Comparison of ENCODE assay signal across 8 mouse cellular contexts in the genomic region with DNA sequence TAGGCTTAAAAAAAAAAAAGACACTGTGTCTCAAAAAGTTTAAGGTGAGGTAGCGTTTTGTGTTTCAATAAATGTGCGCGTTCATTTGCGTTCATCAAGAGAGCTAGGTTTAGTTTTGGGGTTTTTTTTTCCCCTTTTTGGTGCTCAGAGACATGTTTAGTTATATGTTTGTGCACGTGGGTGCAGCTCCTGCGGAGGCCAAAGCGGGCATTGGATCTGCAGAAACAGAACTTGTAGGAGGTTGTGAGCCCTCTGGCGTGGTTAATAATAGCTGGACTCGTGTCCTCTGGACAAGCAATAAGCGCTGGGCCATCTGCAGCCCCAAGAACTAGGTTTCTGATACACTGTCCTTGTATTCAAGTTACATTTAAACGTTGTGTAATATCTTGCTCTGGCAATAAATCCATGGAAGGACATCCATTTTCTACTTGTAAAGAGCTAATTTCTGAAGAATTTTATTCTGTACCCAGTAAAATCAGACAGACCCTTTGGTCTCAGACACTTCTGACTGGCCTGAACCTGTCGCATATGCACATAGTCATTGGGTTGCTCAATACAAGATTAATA. TPM values are rescaled to one million over a fixed set of nuclear protein-coding genes. Genes with fewer than 3 reads are reported as not detected.
DNase-seq lines count a peak whose midpoint lies in the region; ATAC-seq and TF ChIP-seq lines count a peak whose summit lies in the region.

No protein-coding gene starts in this region.

- H3K4me1 ChIP-seq in kidney, embryonic 14.5 days (ENCODE audit: control insufficient read depth, insufficient read depth, low read length): peaks cover 16% of the 10 kb centered on the region
- peaks cover 1% of the 10 kb centered on the region; the same call in 1 of the 2 replicates for H3K4me1 ChIP-seq in bone marrow, adult 2 months (ENCODE audit: control insufficient read depth, insufficient read depth, low read length)
- H3K4me1 ChIP-seq in hindbrain, embryonic 11.5 days (replicated peaks; ENCODE audit: control insufficient read depth, insufficient read depth, low read length): 0 out of 2 replicates have a peak, but pooled peaks cover 2% of the 10 kb centered on the region
- H3K4me1 ChIP-seq in midbrain, embryonic 14.5 days (ENCODE audit: control insufficient read depth, insufficient read depth, low read length): peaks cover 17% of the 10 kb centered on the region

- peak overlapping the region; percentile 95 for H3K9ac ChIP-seq in kidney, embryonic 14.5 days (ENCODE audit: low read depth, low read length)
- peak overlapping the region; percentile 85 for H3K9ac ChIP-seq in hindbrain, embryonic 11.5 days (ENCODE audit: low read depth, low read length)
- peak overlapping the region; percentile 78 for H3K9ac ChIP-seq in midbrain, embryonic 14.5 days (replicated peaks; ENCODE audit: low read length)

- H3K27me3 ChIP-seq in kidney, embryonic 14.5 days (ENCODE audit: control insufficient read depth, insufficient read depth, low read length): no peaks in the 10 kb centered on the region
- no peaks in the 10 kb centered on the region for H3K27me3 ChIP-seq in hindbrain, embryonic 11.5 days (ENCODE audit: control insufficient read depth, insufficient read depth, low read length)
- H3K27me3 ChIP-seq in midbrain, embryonic 14.5 days (ENCODE audit: control insufficient read depth, insufficient read depth, low read length): no peaks in the 10 kb centered on the region

- peak overlapping the region; percentile 93 for H3K4me3 ChIP-seq in kidney, embryonic 14.5 days (ENCODE audit: low read length)
- peak overlapping the region; percentile 89 for H3K4me3 ChIP-seq in bone marrow, adult 2 months (replicated peaks; ENCODE audit: control insufficient read depth, low read depth, low read length)
- peak overlapping the region; percentile 89 for H3K4me3 ChIP-seq in hindbrain, embryonic 11.5 days (ENCODE audit: low read depth, low read length)
- H3K4me3 ChIP-seq in midbrain, embryonic 14.5 days (replicated peaks; ENCODE audit: low read depth, low read length): peak overlapping the region; percentile 80

- H3K4me2 ChIP-seq in kidney, embryonic 14.5 days (replicated peaks; ENCODE audit: low read depth, low read length): peak overlapping the region; percentile 85
- peak overlapping the region; percentile 78 for H3K4me2 ChIP-seq in hindbrain, embryonic 11.5 days (replicated peaks; ENCODE audit: low read depth, low read length)
- peak overlapping the region; percentile 93 for H3K4me2 ChIP-seq in midbrain, embryonic 14.5 days (ENCODE audit: low read length)

- H3K36me3 ChIP-seq in kidney, embryonic 14.5 days (ENCODE audit: control insufficient read depth, insufficient read depth, low read length): peaks cover 33% of the 10 kb centered on the region
- H3K36me3 ChIP-seq in hindbrain, embryonic 11.5 days (ENCODE audit: control insufficient read depth, insufficient read depth, low read length): peaks cover under 1% of the 10 kb centered on the region; the same call in 1 of the 2 replicates
- peaks cover 14% of the 10 kb centered on the region for H3K36me3 ChIP-seq in midbrain, embryonic 14.5 days (ENCODE audit: control insufficient read depth, insufficient read depth, low read length)

- TF ChIP-seq CTCF in bone marrow, adult 2 months (IDR thresholded peaks at IDR 0.05; ENCODE audit: control insufficient read depth, insufficient read depth, low read length): no peak

- WGBS in kidney, embryonic 14.5 days: 4% methylated on average over 12 of the region's 12 CpGs
- 3% methylated on average over 12 of the region's 12 CpGs for WGBS in bone marrow, adult 2 months
- WGBS in hindbrain, embryonic 11.5 days: 5% methylated on average over 12 of the region's 12 CpGs
- WGBS in midbrain, embryonic 14.5 days: 5% methylated on average over 12 of the region's 12 CpGs

- H3K9me3 ChIP-seq in kidney, embryonic 14.5 days (ENCODE audit: control insufficient read depth, low read length): no peaks in the 10 kb centered on the region
- H3K9me3 ChIP-seq in hindbrain, embryonic 11.5 days (ENCODE audit: control insufficient read depth, low read length): no peaks in the 10 kb centered on the region
- H3K9me3 ChIP-seq in midbrain, embryonic 14.5 days (ENCODE audit: control insufficient read depth, low read length): no peaks in the 10 kb centered on the region

- no peak for ATAC-seq in kidney, embryonic 14.5 days (ENCODE audit: low FRiP score, low TSS enrichment)
- no peak for ATAC-seq in hindbrain, embryonic 11.5 days (ENCODE audit: low FRiP score)
- ATAC-seq in midbrain, embryonic 14.5 days (ENCODE audit: low FRiP score, low TSS enrichment): no peak

- 0 out of 2 replicates have a peak overlapping the region, but pooled peaks have one; percentile 90 for H3K27ac ChIP-seq in kidney, embryonic 14.5 days (ENCODE audit: low read depth, low read length)
- H3K27ac ChIP-seq in bone marrow, adult 2 months (ENCODE audit: control insufficient read depth, insufficient read depth, low read depth, low read length, poor library complexity): no peak overlapping the region
- H3K27ac ChIP-seq in hindbrain, embryonic 11.5 days (ENCODE audit: low read depth, low read length): no peak overlapping the region; the same call in 1 of the 2 replicates
- peak overlapping the region; percentile 96 for H3K27ac ChIP-seq in midbrain, embryonic 14.5 days (replicated peaks; ENCODE audit: low read depth, low read length)

- TF ChIP-seq POLR2A in bone marrow, adult 2 months (IDR thresholded peaks at IDR 0.05; ENCODE audit: borderline replicate concordance, control insufficient read depth, low read depth, low read length): no peak

- no peak for DNase-seq in kidney, postnatal 10 days
- DNase-seq in hindbrain, embryonic 11.5 days (ENCODE audit: low spot score): no peak
- no peak for DNase-seq in midbrain, embryonic 14.5 days
- no peak for DNase-seq in layer of hippocampus, postnatal 14 days (ENCODE audit: low spot score in 2 of 2)
- no peak for DNase-seq in cerebellum, adult 18-20 months
- no peak for DNase-seq in testis, postnatal 10 days (ENCODE audit: low spot score)

RNA-seq across cellular contexts. Expression of a gene that starts 0.9 kb away (rescaled TPM):
- polyA plus RNA-seq in kidney, embryonic 14.5 days (2014; fragmentation: Nextera tagmentation; extraction: Ambion mirVana): 814 and 1,116 TPM in 2 replicates
- 224 and 244 TPM in 2 replicates for polyA plus RNA-seq in bone marrow, adult 2 months (2011; ENCODE audit: insufficient read depth, insufficient read length, low replicate concordance, missing spikeins)
- polyA plus RNA-seq in hindbrain, embryonic 11.5 days (2014; fragmentation: Nextera tagmentation; extraction: Ambion mirVana): 610 and 651 TPM in 2 replicates
- polyA plus RNA-seq in midbrain, embryonic 14.5 days (2014; fragmentation: Nextera tagmentation; extraction: Ambion mirVana): 480 and 559 TPM in 2 replicates
- total RNA-seq in layer of hippocampus, postnatal 14 days (2021): 10 to 100 TPM; 77.9 to 92.1 TPM

RNA-seq across cellular contexts. Expression of a gene that starts 6.6 kb away (rescaled TPM):
- polyA plus RNA-seq in kidney, embryonic 14.5 days (2014; fragmentation: Nextera tagmentation; extraction: Ambion mirVana): 154 and 156 TPM in 2 replicates
- polyA plus RNA-seq in bone marrow, adult 2 months (2011; ENCODE audit: insufficient read depth, insufficient read length, low replicate concordance, missing spikeins): 7.7 and 24.3 TPM in 2 replicates
- polyA plus RNA-seq in hindbrain, embryonic 11.5 days (2014; fragmentation: Nextera tagmentation; extraction: Ambion mirVana): 137 and 140 TPM in 2 replicates
- 124 and 130 TPM in 2 replicates for polyA plus RNA-seq in midbrain, embryonic 14.5 days (2014; fragmentation: Nextera tagmentation; extraction: Ambion mirVana)
- 10 to 100 TPM; 31.3 to 35.0 TPM for total RNA-seq in layer of hippocampus, postnatal 14 days (2021)

RNA-seq across cellular contexts. Expression of a gene that starts 24.9 kb away (rescaled TPM):
- polyA plus RNA-seq in kidney, embryonic 14.5 days (2014; fragmentation: Nextera tagmentation; extraction: Ambion mirVana): 40.9 and 96.4 TPM in 2 replicates
- 15.1 and 22.8 TPM in 2 replicates for polyA plus RNA-seq in bone marrow, adult 2 months (2011; ENCODE audit: insufficient read depth, insufficient read length, low replicate concordance, missing spikeins)
- polyA plus RNA-seq in hindbrain, embryonic 11.5 days (2014; fragmentation: Nextera tagmentation; extraction: Ambion mirVana): 107 and 109 TPM in 2 replicates
- polyA plus RNA-seq in midbrain, embryonic 14.5 days (2014; fragmentation: Nextera tagmentation; extraction: Ambion mirVana): 68.7 and 109 TPM in 2 replicates
- 100 to 1,000 TPM; 113 to 130 TPM for total RNA-seq in layer of hippocampus, postnatal 14 days (2021)

RNA-seq across cellular contexts. Expression of a gene that starts 32.0 kb away (rescaled TPM):
- 187 and 236 TPM in 2 replicates for polyA plus RNA-seq in kidney, embryonic 14.5 days (2014; fragmentation: Nextera tagmentation; extraction: Ambion mirVana)
- 15.3 and 28.8 TPM in 2 replicates for polyA plus RNA-seq in bone marrow, adult 2 months (2011; ENCODE audit: insufficient read depth, insufficient read length, low replicate concordance, missing spikeins)
- polyA plus RNA-seq in hindbrain, embryonic 11.5 days (2014; fragmentation: Nextera tagmentation; extraction: Ambion mirVana): 270 and 292 TPM in 2 replicates
- polyA plus RNA-seq in midbrain, embryonic 14.5 days (2014; fragmentation: Nextera tagmentation; extraction: Ambion mirVana): 317 and 387 TPM in 2 replicates
- 100 to 1,000 TPM; 135 to 147 TPM for total RNA-seq in layer of hippocampus, postnatal 14 days (2021)

RNA-seq across cellular contexts. Expression of a gene that starts 54.4 kb away (rescaled TPM):
- not detected in 2 replicates for polyA plus RNA-seq in kidney, embryonic 14.5 days (2014; fragmentation: Nextera tagmentation; extraction: Ambion mirVana)
- not detected in 2 replicates for polyA plus RNA-seq in bone marrow, adult 2 months (2011; ENCODE audit: insufficient read depth, insufficient read length, low replicate concordance, missing spikeins)
- not detected in 2 replicates for polyA plus RNA-seq in hindbrain, embryonic 11.5 days (2014; fragmentation: Nextera tagmentation; extraction: Ambion mirVana)
- not detected in 2 replicates for polyA plus RNA-seq in midbrain, embryonic 14.5 days (2014; fragmentation: Nextera tagmentation; extraction: Ambion mirVana)
- total RNA-seq in layer of hippocampus, postnatal 14 days (2021): under 1 TPM in 1 of 2 experiments, not detected in 1; 0.90 TPM

Comparison
In these comparisons a context has a peak if more than half of its experiments do, and no peak if none do; other contexts are left out.
1. H3K27ac ChIP-seq: peak in kidney, embryonic 14.5 days (single experiment) and midbrain, embryonic 14.5 days (single experiment); none in bone marrow, adult 2 months (single experiment) and hindbrain, embryonic 11.5 days (single experiment).
2. Peak in every context shown above with its lines, with median percentiles within 50 percentile points of each other: H3K4me2 ChIP-seq, H3K4me3 ChIP-seq and H3K9ac ChIP-seq.